Mouse (Mus musculus) fat pad, adult 2 months (tissue): ENCODE data around the gene Slc16a10.

Source experiments
- DNase-seq: peaks from one replicate; pipeline ENCODE4 v3.0.0-alpha.2; 2011; ENCODE audit warnings: low read depth, low spot score; ENCODE audit errors: extremely low read depth

Gene Slc16a10

GRCm38 (mm10) chr10:40077346-40077959 lies 64.6 kb downstream of the Slc16a10 start:
- DNase-seq, result no peak

- DNase-seq, result no peak
Measured at GRCm38 (mm10) chr10:40073608-40074007, 68.5 kb downstream of the Slc16a10 start.

DNA sequence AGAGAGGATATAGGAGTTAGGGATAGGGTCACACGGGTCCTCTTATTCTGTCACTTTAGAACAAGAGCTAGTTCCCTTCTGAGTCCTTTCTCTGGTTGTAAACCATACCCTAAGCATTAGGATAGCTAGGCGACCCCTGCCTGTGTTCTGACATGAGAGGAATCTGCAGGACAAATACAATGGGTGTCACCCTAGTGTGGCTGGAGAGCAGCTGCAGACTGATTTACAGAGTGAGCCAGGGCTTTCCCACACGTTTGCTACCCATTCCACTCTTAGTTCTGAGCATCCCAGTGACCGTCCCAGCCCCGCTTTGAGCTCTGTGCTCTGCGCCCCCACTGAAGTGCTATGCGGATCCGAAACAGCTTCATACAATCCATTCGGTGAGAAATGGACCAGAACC lies 71.4 kb downstream of the Slc16a10 start:
- DNase-seq, result no peak

DNA sequence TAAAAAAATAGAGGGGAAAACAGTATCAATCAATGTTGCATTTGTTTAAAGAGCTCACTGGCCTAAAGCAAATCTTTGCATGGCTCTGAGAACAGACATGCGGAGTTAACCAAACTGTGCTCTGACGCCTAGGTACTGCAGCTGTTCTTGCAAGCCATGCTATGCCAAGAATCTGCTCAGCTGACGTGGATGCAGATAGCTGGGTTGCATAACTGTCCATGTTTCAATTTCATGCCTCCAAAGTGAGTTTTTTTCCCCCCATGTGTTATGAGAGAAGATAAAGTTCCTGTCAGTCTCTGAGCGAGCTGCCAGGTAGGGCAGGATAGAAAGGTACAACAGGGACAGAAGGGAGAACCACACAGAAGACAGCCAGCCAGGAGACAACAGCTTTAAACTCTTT lies 72.8 kb downstream of the Slc16a10 start:
- no peak for DNase-seq

DNA sequence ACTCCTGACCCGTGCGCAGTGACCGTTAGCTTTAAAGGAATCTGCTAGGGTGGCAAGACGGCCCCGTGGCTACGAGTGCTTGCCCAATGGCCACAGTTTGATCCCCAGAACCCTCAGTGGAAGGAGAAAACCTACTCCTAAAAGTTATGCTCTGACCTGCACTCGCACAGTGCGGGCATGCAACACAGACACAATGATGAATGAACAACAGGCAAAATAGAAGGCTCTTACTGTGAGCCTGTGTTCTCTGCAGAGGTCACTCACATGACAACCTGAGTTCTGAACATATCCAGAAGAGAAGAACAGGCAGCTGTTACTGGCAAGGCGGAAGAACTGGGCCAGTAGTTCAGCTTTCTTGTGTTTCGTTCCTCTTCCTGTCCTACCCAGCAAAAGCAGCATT lies 73.5 kb downstream of the Slc16a10 start:
- no peak for DNase-seq

DNA sequence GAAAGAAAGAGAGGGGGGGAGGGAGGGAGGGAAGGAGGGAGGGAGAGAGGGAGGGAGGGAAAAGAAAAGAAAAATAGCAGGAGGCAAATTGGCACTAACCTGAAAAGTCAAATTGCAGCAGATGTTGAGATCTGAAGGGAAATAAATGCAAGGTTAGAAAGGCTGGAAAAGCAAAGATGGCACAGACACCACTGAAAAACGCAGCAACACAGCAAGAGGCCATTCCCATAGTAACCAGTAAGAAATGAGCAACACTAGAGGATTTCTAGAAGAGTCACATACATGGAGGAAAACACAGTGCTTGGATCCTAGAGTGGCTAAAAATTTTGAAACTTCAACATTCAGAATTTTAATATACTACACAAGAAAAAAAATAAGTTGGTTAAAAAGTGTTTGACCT lies 74.5 kb downstream of the Slc16a10 start:
- DNase-seq, result no peak

GRCm38 (mm10) chr10:40067071-40067470 lies 75.0 kb downstream of the Slc16a10 start:
- no peak for DNase-seq

DNA sequence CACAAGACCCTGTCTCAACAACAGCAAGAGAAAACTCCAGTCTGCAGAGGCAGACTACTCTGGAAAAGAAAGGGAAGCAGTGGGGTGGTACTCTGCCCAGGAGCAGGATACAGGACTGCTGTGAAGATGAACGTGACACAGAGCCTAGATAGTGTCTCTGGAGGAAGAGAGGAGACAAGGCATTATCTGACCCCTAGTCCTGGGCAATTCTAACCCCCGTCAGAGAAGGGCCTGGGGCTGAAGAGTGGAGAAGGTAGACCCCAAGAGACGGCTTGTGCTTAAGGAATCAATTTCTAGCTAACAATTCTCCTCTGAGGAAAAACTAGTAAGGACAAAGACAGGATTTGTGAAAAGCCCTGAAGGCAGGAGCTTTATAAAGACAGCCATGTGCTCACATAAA lies 76.7 kb downstream of the Slc16a10 start:
- DNase-seq, result no peak

GRCm38 (mm10) chr10:40063291-40063890 lies 78.7 kb downstream of the Slc16a10 start:
- no peak for DNase-seq

DNA sequence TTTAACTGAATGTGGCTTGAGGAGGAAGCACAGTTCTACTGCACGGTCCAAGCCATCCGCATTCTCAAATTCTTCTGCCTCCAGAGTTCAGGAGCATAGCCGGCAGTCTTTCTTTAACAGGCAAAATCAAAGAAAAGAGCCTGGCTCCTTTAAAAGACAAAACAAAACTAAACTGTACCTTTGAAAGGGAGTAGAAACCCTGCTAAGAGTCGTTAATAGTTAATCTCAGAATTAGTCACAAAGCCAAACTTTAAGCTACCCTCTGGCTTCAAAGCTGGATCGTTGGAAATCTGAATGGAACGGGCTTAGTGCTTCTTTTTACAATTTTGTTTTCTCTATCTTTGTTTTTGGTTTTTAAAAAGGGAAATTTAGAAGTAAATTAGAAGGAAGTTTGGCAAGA lies 79.2 kb downstream of the Slc16a10 start:
- DNase-seq, result no peak

GRCm38 (mm10) chr10:40061926-40062325 lies 80.1 kb downstream of the Slc16a10 start:
- DNase-seq, result no peak

GRCm38 (mm10) chr10:40058786-40059120 lies 83.3 kb downstream of the Slc16a10 start:
- DNase-seq, result no peak

GRCm38 (mm10) chr10:40058062-40058785 lies 83.8 kb downstream of the Slc16a10 start:
- no peak for DNase-seq

DNA sequence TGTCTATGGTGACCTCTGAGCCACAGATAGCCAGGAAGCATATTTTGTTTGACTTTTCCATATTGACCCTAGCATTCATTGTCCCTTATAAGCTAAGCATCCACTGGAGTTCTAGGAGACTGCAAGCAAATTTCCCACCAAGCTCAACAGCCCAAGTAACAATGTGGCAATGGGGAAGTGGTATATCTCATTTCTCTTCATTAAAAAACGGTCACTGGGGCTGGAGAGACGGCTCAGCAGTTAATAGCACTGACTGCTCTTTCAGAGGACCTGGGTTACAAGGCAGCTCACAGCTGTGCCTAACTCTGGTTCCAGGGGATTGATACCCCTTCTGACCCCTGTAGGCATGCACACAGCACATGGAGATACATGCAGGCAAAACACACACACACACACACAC lies 84.4 kb downstream of the Slc16a10 start:
- no peak for DNase-seq

DNA sequence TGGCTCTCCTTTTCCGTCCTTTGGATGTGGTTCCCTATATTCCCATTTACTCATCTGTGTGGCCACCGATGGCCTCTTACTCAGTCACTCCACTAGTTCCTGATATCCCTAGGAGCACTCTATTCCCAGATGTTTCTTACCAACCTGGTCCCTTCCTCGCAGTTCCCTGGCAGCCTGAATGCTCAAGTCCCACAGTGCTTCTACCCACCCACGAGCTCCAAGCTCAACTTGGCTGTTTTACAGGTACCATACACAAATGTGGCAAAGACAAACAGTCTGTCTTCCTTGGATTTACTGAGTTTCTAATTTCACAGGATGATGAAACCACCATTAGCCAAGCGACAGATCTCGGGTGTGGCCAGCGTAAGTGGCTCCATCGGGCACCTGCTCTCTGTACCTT lies 87.6 kb downstream of the Slc16a10 start:
- DNase-seq, result no peak

DNA sequence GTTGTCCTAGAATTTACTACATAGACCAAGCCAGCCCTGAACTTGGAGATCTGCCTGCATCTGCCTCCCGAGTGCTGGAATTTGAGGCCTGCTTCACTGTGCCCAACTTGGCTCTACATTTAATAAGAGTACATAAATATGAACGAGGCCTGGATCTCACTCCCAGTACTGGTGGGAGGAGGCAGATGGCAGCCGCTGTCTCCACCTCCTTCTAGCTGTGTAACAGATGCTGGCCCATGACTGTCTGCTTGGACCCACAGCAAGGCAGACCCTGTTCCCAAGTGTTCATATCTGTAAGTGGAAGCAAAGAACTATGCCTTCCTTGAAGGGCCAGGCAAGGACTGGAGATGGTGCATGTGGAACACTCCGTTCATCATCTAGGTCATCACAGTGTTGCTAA lies 88.2 kb downstream of the Slc16a10 start:
- DNase-seq, result no peak

GRCm38 (mm10) chr10:40053257-40053895 lies 88.7 kb downstream of the Slc16a10 start:
- no peak for DNase-seq

GRCm38 (mm10) chr10:40051997-40052396 lies 90.1 kb downstream of the Slc16a10 start:
- no peak for DNase-seq

DNA sequence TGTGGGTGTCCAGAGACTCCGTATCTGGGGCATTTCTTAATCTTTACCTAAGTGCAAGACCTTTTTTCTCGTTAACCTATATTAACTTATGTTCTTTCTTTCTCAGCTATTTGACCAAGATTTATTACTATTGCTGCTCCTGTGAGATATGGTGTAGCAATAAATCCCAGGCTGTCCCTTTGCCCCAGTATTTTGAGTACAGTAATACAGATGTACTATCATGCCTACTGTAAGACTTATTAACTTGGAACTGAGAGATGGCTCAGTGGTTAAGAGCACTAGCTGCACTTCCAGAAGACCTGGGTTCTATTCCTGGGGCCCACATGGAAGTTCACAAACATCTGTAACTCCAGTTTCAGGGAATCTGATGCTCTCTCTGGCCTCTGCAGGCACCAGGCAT lies 91.3 kb downstream of the Slc16a10 start:
- DNase-seq, result no peak

GRCm38 (mm10) chr10:40041339-40041738 lies 100.7 kb downstream of the Slc16a10 start:
- no peak for DNase-seq

DNA sequence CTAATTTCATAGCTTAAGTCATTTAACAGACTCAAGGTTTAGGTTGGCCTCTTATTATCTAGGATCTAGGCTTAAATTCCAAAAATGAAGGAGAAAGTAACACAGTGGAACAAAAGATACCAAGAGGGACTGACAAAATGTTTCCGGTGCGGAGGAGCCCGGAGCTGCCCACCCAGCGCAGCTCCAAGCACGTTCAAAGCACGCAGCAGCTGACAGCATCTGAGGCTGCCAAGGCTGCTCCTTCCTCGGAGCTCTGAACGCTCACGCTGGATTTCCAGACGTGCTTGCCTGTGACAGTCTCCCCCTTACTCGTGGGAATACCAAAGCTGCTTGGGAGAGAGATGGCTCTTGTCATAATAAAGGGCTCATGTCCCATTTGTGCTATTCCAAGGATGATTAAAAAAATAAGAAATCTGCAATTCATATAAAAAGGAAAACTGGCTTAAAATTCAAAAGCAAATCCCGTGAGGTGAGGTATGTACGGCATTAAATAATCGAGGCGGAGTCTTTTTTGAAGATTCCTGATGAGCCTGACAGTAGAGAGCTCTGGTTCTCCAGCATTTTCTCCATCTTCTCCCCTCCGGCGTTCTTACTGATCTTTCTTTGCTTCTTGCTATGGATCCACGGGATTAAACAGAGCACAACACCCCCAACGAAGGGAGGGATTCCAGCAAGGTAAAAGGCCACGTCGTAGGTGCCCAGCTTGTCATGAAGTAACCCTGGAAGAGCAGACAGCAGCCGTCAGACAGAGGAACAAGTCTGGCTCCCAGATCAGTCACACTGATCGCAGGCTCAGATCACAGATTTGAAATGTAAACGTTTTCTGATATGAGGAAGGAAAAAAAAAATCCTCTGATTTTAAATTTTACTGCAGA lies 105.1 kb downstream of the Slc16a10 start:
- DNase-seq, result no peak
